Mouse (Mus musculus) liver, embryonic 16.5 days (tissue): Measurements from ENCODE around the gene Tbc1d2. TPM values are rescaled to one million over a fixed set of nuclear protein-coding genes. Genes with fewer than 3 reads are reported as not detected.
"Not testable (repeated sequence)": the region's sequence is repeated elsewhere in the genome, so short reads cannot be mapped to it uniquely, and the experiment has no call there.

Experiments
- ATAC-seq: fragments of 200-750 bp; cut with Nextera tagmentation; 2 replicates; pipeline ENCODE4 v1.8.0; 2017; ENCODE audit warnings: low read depth, mild to moderate bottlenecking, moderate number of reproducible peaks, moderate library complexity
- H3K27ac ChIP-seq: fragments of 300-500 bp; sonication (generic); 2 replicates; pipeline ENCODE4 v1.5.1; 2014; ENCODE audit warnings: mild to moderate bottlenecking, low read length
- H3K27me3 ChIP-seq: fragments of 300-500 bp; sonication (generic); 2 replicates; pipeline ENCODE4 v1.6.1; 2014; ENCODE audit warnings: low read depth, low read length, mixed read lengths; ENCODE audit not compliant: control insufficient read depth, insufficient read depth
- H3K36me3 ChIP-seq: fragments of 300-500 bp; sonication (generic); 2 replicates; pipeline ENCODE4 v1.6.1; 2014; ENCODE audit warnings: mild to moderate bottlenecking; ENCODE audit not compliant: control insufficient read depth, insufficient read depth
- H3K4me1 ChIP-seq: fragments of 300-500 bp; sonication (generic); 2 replicates; pipeline ENCODE4 v1.6.1; 2014; ENCODE audit warnings: low read depth, low read length, mixed read lengths; ENCODE audit not compliant: control insufficient read depth
- H3K4me2 ChIP-seq: fragments of 300-500 bp; sonication (generic); 2 replicates; pipeline ENCODE4 v1.6.1; 2014; ENCODE audit warnings: low read depth, low read length, mixed read lengths
- H3K4me3 ChIP-seq: fragments of 300-500 bp; sonication (generic); 2 replicates; pipeline ENCODE4 v1.5.1; 2014; ENCODE audit warnings: low read depth, mild to moderate bottlenecking, low read length
- H3K9ac ChIP-seq: fragments of 300-500 bp; sonication (generic); 2 replicates; pipeline ENCODE4 v1.6.1; 2014; ENCODE audit warnings: low read depth, low read length
- H3K9me3 ChIP-seq: fragments of 300-500 bp; sonication (generic); replicated peaks from 2 replicates; pipeline ENCODE4 v1.6.1; 2016; ENCODE audit warnings: low read length; ENCODE audit not compliant: control insufficient read depth
- WGBS: fragments of 180-500 bp; shearing (Covaris S2); extraction: QIAGEN DNeasy Blood & Tissue Kit; methylation state at CpG from one replicate; pipeline ENCODE4 v1.1.7; 2014; ENCODE audit not compliant: insufficient replicate concordance; 5-methylcytosine and 5-hydroxymethylcytosine counted together
- polyA plus RNA-seq: library from polyadenylated mRNA; unstranded; fragments of >200 nt; fragmentation: Nextera tagmentation; extraction: Ambion mirVana; gene quantifications from 2 replicates; pipeline ENCODE4 v1.2.1, GENCODE M21; 2015

Gene Tbc1d2
- polyA plus RNA-seq, 1 experiment from 2014 or later, result 0.86 TPM

- peak overlapping the region; percentile 58 for H3K9ac ChIP-seq
- ATAC-seq, result no peak
- H3K4me3 ChIP-seq, result peak overlapping the region; percentile 63
- H3K27ac ChIP-seq, result no peak overlapping the region; the same call in 1 of the 2 replicates
- no peaks in the 10 kb centered on the region for H3K9me3 ChIP-seq
- H3K36me3 ChIP-seq, result no peaks in the 10 kb centered on the region
- H3K4me1 ChIP-seq, result peaks cover 10% of the 10 kb centered on the region
- H3K4me2 ChIP-seq, result peak overlapping the region; percentile 83
- peaks cover 35% of the 10 kb centered on the region for H3K27me3 ChIP-seq
- WGBS, result under 1% methylated on average over 42 of the region's 52 CpGs
Measured at GRCm38 (mm10) chr4:46601258-46601843, 48.7 kb downstream of the Tbc1d2 start.

GRCm38 (mm10) chr4:46600473-46601257 lies 49.3 kb downstream of the Tbc1d2 start:
- peak overlapping the region; percentile 83 for H3K4me2 ChIP-seq
- peaks cover 35% of the 10 kb centered on the region for H3K27me3 ChIP-seq
- peaks cover 10% of the 10 kb centered on the region for H3K4me1 ChIP-seq
- H3K27ac ChIP-seq, result no peak overlapping the region
- WGBS, result 30% methylated on average over 20 of the region's 20 CpGs
- H3K9ac ChIP-seq, result peak overlapping the region; percentile 58; the same call in 1 of the 2 replicates
- peak overlapping the region; percentile 63 for H3K4me3 ChIP-seq
- H3K36me3 ChIP-seq, result no peaks in the 10 kb centered on the region
- no peak for ATAC-seq
- no peaks in the 10 kb centered on the region for H3K9me3 ChIP-seq

GRCm38 (mm10) chr4:46599609-46600008 lies 50.4 kb downstream of the Tbc1d2 start:
- H3K9ac ChIP-seq, H3K4me3 ChIP-seq, ATAC-seq, H3K36me3 ChIP-seq, H3K4me2 ChIP-seq, H3K27ac ChIP-seq, H3K9me3 ChIP-seq: not testable (repeated sequence)
- H3K4me1 ChIP-seq, result peaks cover 10% of the 10 kb centered on the region
- 62% methylated on average over 11 of the region's 12 CpGs for WGBS
- H3K27me3 ChIP-seq, result peaks cover 35% of the 10 kb centered on the region

GRCm38 (mm10) chr4:46598981-46599380 lies 51.0 kb downstream of the Tbc1d2 start:
- no peaks in the 10 kb centered on the region for H3K36me3 ChIP-seq
- WGBS, result 42% methylated on average over 6 of the region's 6 CpGs
- H3K27ac ChIP-seq, result no peak overlapping the region
- ATAC-seq, result no peak
- peaks cover 35% of the 10 kb centered on the region for H3K27me3 ChIP-seq
- no peak overlapping the region for H3K9ac ChIP-seq
- H3K9me3 ChIP-seq, result no peaks in the 10 kb centered on the region
- no peak overlapping the region for H3K4me2 ChIP-seq
- no peak overlapping the region for H3K4me3 ChIP-seq
- peaks cover 10% of the 10 kb centered on the region for H3K4me1 ChIP-seq

- Histone ChIP-seq H3K4me1 (peaks cover 10% of the 10 kb centered on the region), H3K4me3 (no peak overlapping the region), H3K27ac (no peak overlapping the region), H3K36me3 (no peaks in the 10 kb centered on the region), H3K27me3 (peaks cover 35% of the 10 kb centered on the region), H3K4me2 (no peak overlapping the region), H3K9ac (no peak overlapping the region), H3K9me3 (no peaks in the 10 kb centered on the region)
- 16% methylated on average over 10 of the region's 10 CpGs for WGBS
- no peak for ATAC-seq
Measured at GRCm38 (mm10) chr4:46598111-46598510, 51.9 kb downstream of the Tbc1d2 start.

GRCm38 (mm10) chr4:46597286-46597961 lies 52.6 kb downstream of the Tbc1d2 start:
- Histone ChIP-seq H3K27ac (no peak overlapping the region), H3K4me3 (no peak overlapping the region), H3K36me3 (no peaks in the 10 kb centered on the region), H3K27me3 (peaks cover 29% of the 10 kb centered on the region), H3K9ac (no peak overlapping the region), H3K4me2 (no peak overlapping the region), H3K4me1 (peaks cover 10% of the 10 kb centered on the region), H3K9me3 (no peaks in the 10 kb centered on the region)
- ATAC-seq, result no peak
- 27% methylated on average over 11 of the region's 11 CpGs for WGBS

GRCm38 (mm10) chr4:46596398-46596797 lies 53.6 kb downstream of the Tbc1d2 start:
- WGBS, result 56% methylated on average over 6 of the region's 6 CpGs
- Histone ChIP-seq H3K9ac (no peak overlapping the region), H3K27me3 (peaks cover 19% of the 10 kb centered on the region), H3K27ac (no peak overlapping the region), H3K36me3 (no peaks in the 10 kb centered on the region), H3K4me2 (no peak overlapping the region), H3K9me3 (no peaks in the 10 kb centered on the region), H3K4me3 (no peak overlapping the region), H3K4me1 (peaks cover 6% of the 10 kb centered on the region)
- no peak for ATAC-seq

- Histone ChIP-seq H3K9ac (no peak overlapping the region), H3K27me3 (no peaks in the 10 kb centered on the region), H3K4me3 (no peak overlapping the region), H3K27ac (no peak overlapping the region), H3K36me3 (no peaks in the 10 kb centered on the region), H3K4me2 (no peak overlapping the region), H3K4me1 (peaks cover 13% of the 10 kb centered on the region), H3K9me3 (no peaks in the 10 kb centered on the region)
- WGBS, result 46% methylated on average over 5 of the region's 5 CpGs
- ATAC-seq, result no peak
Measured at GRCm38 (mm10) chr4:46594131-46594530, 55.9 kb downstream of the Tbc1d2 start.

- Histone ChIP-seq H3K36me3 (no peaks in the 10 kb centered on the region), H3K4me3 (no peak overlapping the region), H3K4me1 (peaks cover 13% of the 10 kb centered on the region), H3K27ac (no peak overlapping the region), H3K9ac (no peak overlapping the region), H3K9me3 (no peaks in the 10 kb centered on the region), H3K27me3 (no peaks in the 10 kb centered on the region), H3K4me2 (no peak overlapping the region)
- ATAC-seq, result no peak
- WGBS, result 45% methylated on average over 6 of the region's 6 CpGs
Measured at GRCm38 (mm10) chr4:46593472-46593871, 56.5 kb downstream of the Tbc1d2 start.
